In the genomic region with DNA sequence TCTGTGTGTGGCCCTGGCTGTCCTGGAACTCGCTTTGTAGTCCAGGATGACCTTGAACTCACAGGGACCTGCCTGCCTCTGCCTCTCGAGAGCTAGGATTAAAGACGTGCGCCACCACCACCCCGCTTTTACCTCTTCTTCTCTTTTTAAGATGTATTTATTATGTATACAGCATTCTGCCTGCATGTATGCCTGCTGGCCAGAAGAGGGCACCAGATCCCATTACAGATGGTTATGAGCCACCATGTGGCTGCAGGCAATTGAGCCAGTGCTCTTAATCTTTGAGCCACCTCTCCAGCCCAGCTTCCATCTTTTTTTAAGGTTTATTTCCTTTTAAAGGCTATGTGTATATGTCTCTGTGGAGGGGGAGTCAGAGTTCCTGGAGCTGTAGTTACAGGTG, we compare ENCODE assay signal across 14 mouse cellular contexts. TPM values are rescaled to one million over a fixed set of nuclear protein-coding genes. Genes with fewer than 3 reads are reported as not detected.
DNase-seq lines count a peak whose midpoint lies in the region; ATAC-seq and TF ChIP-seq lines count a peak whose summit lies in the region.
"Had no signal": no experiment of that assay in that cellular context is flagged by ENCODE, and none has a peak within 500 bp of the region (broad histone marks: within the 10 kb centered on the region; RNA-seq: fewer than 3 reads in every experiment).

No protein-coding gene starts in this region.

- TF ChIP-seq EP300 in heart, adult 2 months (IDR thresholded peaks at IDR 0.05; ENCODE audit: insufficient read depth, low read depth, low read length) = no peak

- peaks cover 1% of the 10 kb centered on the region; the same call in 1 of the 2 replicates for H3K4me1 ChIP-seq in heart, adult 2 months (ENCODE audit: control insufficient read depth, insufficient read depth, low read length)
- no peaks in the 10 kb centered on the region for H3K4me1 ChIP-seq in midbrain, postnatal 0 days (ENCODE audit: insufficient read depth, low read length)
- no peaks in the 10 kb centered on the region for H3K4me1 ChIP-seq in midbrain, embryonic 15.5 days
- peaks cover 3% of the 10 kb centered on the region for H3K4me1 ChIP-seq in G1E (ENCODE audit: insufficient read depth, low read depth, low read length)
- H3K4me1 ChIP-seq: limb, embryonic 10.5 days had no signal

- intact Hi-C loops in heart, adult 2 months (cut with DNase I) = no loop called here

- no peak for DNase-seq in heart, adult 2 months
- DNase-seq in heart, adult 9 months (ENCODE audit: low spot score in 2 of 2) = no peak
- no peak for DNase-seq in midbrain, postnatal 0 days (ENCODE audit: low spot score)
- DNase-seq in G1E (ENCODE audit: low spot score) = no peak
- no peak for DNase-seq in T-cell, adult 2 months (ENCODE audit: low spot score)
- DNase-seq in adrenal gland, postnatal 25 days = no peak
- DNase-seq: gastrocnemius, postnatal 14 days; kidney, postnatal 10 days had no signal

- no peak overlapping the region for H3K9ac ChIP-seq in heart, adult 2 months (ENCODE audit: low read depth, low read length)
- no peak overlapping the region for H3K9ac ChIP-seq in midbrain, postnatal 0 days (replicated peaks; ENCODE audit: low read length, poor library complexity, severe bottlenecking)
- H3K9ac ChIP-seq in midbrain, embryonic 15.5 days = no peak overlapping the region

- no peak overlapping the region for H3K4me3 ChIP-seq in heart, adult 2 months
- H3K4me3 ChIP-seq in midbrain, postnatal 0 days (ENCODE audit: low read depth, low read length) = no peak overlapping the region
- H3K4me3 ChIP-seq in midbrain, embryonic 15.5 days = no peak overlapping the region
- no peak overlapping the region for H3K4me3 ChIP-seq in G1E (ENCODE audit: low read depth, low read length)
- H3K4me3 ChIP-seq: limb, embryonic 10.5 days had no signal

- H3K4me2 ChIP-seq in midbrain, postnatal 0 days (ENCODE audit: low read depth, low read length, poor library complexity, severe bottlenecking) = no peak overlapping the region
- H3K4me2 ChIP-seq in midbrain, embryonic 15.5 days = no peak overlapping the region

- 0 out of 2 replicates have a peak, but pooled peaks cover 4% of the 10 kb centered on the region for H3K9me3 ChIP-seq in midbrain, postnatal 0 days (ENCODE audit: low read length)
- H3K9me3 ChIP-seq in midbrain, embryonic 15.5 days = peaks cover 5% of the 10 kb centered on the region; the same call in 1 of the 2 replicates
- H3K9me3 ChIP-seq in G1E (replicated peaks) = peaks cover 31% of the 10 kb centered on the region
- H3K9me3 ChIP-seq: limb, embryonic 10.5 days had no signal

- H3K79me2 ChIP-seq in heart, adult 2 months (replicated peaks; ENCODE audit: control insufficient read depth, insufficient read depth, low read length) = no peaks in the 10 kb centered on the region

- no peak overlapping the region for H3K27ac ChIP-seq in heart, adult 2 months
- no peak overlapping the region for H3K27ac ChIP-seq in midbrain, postnatal 0 days (ENCODE audit: low read depth, low read length)
- no peak overlapping the region for H3K27ac ChIP-seq in midbrain, embryonic 15.5 days
- H3K27ac ChIP-seq: limb, embryonic 10.5 days had no signal

- no peaks in the 10 kb centered on the region for H3K27me3 ChIP-seq in heart, adult 2 months (ENCODE audit: control insufficient read depth, insufficient read depth, low read length)
- no peaks in the 10 kb centered on the region for H3K27me3 ChIP-seq in midbrain, postnatal 0 days (ENCODE audit: insufficient read depth, low read length)
- no peaks in the 10 kb centered on the region for H3K27me3 ChIP-seq in midbrain, embryonic 15.5 days (replicated peaks)
- H3K27me3 ChIP-seq in G1E (ENCODE audit: insufficient read depth, low read length) = peaks cover 9% of the 10 kb centered on the region; the same call in 1 of the 2 replicates
- H3K27me3 ChIP-seq: Patski had no signal

- no peak for TF ChIP-seq POLR2A in heart, adult 2 months (IDR thresholded peaks at IDR 0.05; ENCODE audit: insufficient read depth, low read depth, low read length)

- 89% methylated on average over 5 of the region's 5 CpGs for WGBS in heart, adult 2 months
- 81% methylated on average over 5 of the region's 5 CpGs for WGBS in midbrain, postnatal 0 days
- WGBS in midbrain, embryonic 15.5 days = 75% methylated on average over 5 of the region's 5 CpGs

- peak; percentile 57 for TF ChIP-seq CTCF in heart, adult 2 months (IDR thresholded peaks at IDR 0.05)
- peak; percentile 60 for TF ChIP-seq CTCF in midbrain, postnatal 0 days (IDR thresholded peaks at IDR 0.05)
- peak; percentile 50 for TF ChIP-seq CTCF in G1E (IDR thresholded peaks at IDR 0.05; ENCODE audit: low read depth, low read length)

- no peak for ATAC-seq in midbrain, postnatal 0 days (ENCODE audit: low FRiP score)
- no peak for ATAC-seq in midbrain, embryonic 15.5 days (replicated peaks)
- 0 out of 2 replicates have a peak, but pooled peaks have one; percentile 4 for ATAC-seq in G1E (ENCODE audit: extremely low read depth, insufficient number of reproducible peaks, low FRiP score, poor library complexity, severe bottlenecking)
- ATAC-seq in megakaryocyte progenitor cell, adult 5-6 weeks (replicated peaks; ENCODE audit: poor library complexity) = peak; percentile 41
- ATAC-seq: Patski had no signal

- H3K36me3 ChIP-seq in heart, adult 2 months (ENCODE audit: control insufficient read depth, insufficient read depth, low read length) = no peaks in the 10 kb centered on the region
- H3K36me3 ChIP-seq in midbrain, postnatal 0 days (ENCODE audit: insufficient read depth, low read length) = peaks cover 11% of the 10 kb centered on the region; the same call in 1 of the 2 replicates
- peaks cover 11% of the 10 kb centered on the region for H3K36me3 ChIP-seq in midbrain, embryonic 15.5 days (replicated peaks)
- peaks cover 38% of the 10 kb centered on the region for H3K36me3 ChIP-seq in G1E (replicated peaks)

RNA-seq across cellular contexts. Expression of a gene that starts 4.2 kb away (rescaled TPM):
- not detected for total RNA-seq in heart, adult 2 months (2021)
- not detected in 2 replicates for polyA plus RNA-seq in heart, adult 2 months (2012; rRNA removed)
- total RNA-seq in midbrain, postnatal 0 days (2014; rRNA removed) = 0.09 TPM in 1 of 2 replicates, not detected in the other
- not detected in 2 replicates for polyA plus RNA-seq in midbrain, postnatal 0 days (2015; fragmentation: Nextera tagmentation; extraction: Ambion mirVana)
- polyA plus RNA-seq in midbrain, embryonic 15.5 days (2015; fragmentation: Nextera tagmentation; extraction: Ambion mirVana) = 0.14 TPM in 2 replicates
- total RNA-seq in G1E (2014; fragmentation: Nextera tagmentation) (not detected in 2 replicates), G1E (2017) (not detected in 2 replicates)
- not detected in 2 replicates for polyA plus RNA-seq in G1E (2012)
- total RNA-seq in megakaryocyte progenitor cell, adult 5-6 weeks (2015) = not detected in 2 replicates
- total RNA-seq in megakaryocyte progenitor cell, adult 5-6 weeks (2017) = 0.03 TPM in 1 of 2 replicates, not detected in the other
- total RNA-seq in adrenal gland, postnatal 25 days (2021) = not detected in 2 replicates
- total RNA-seq: gastrocnemius, postnatal 14 days; hematopoietic stem cell, adult 5-6 weeks had no signal
- polyA plus RNA-seq: forebrain, embryonic 11.5 days; Patski had no signal

RNA-seq across cellular contexts. Expression of a gene that starts 25.0 kb away (rescaled TPM):
- 10 to 100 TPM; 53.5 to 55.7 TPM for total RNA-seq in heart, adult 2 months (2021)
- 29.4 and 49.1 TPM in 2 replicates for polyA plus RNA-seq in heart, adult 2 months (2012; rRNA removed)
- total RNA-seq in midbrain, postnatal 0 days (2014; rRNA removed) = 20.9 and 27.6 TPM in 2 replicates
- polyA plus RNA-seq in midbrain, postnatal 0 days (2015; fragmentation: Nextera tagmentation; extraction: Ambion mirVana) = 91.0 and 95.1 TPM in 2 replicates
- 91.7 and 95.6 TPM in 2 replicates for polyA plus RNA-seq in midbrain, embryonic 15.5 days (2015; fragmentation: Nextera tagmentation; extraction: Ambion mirVana)
- total RNA-seq in G1E (2014; fragmentation: Nextera tagmentation) (60.0 and 61.6 TPM in 2 replicates), G1E (2017) (92.2 and 103 TPM in 2 replicates)
- polyA plus RNA-seq in G1E (2012) = 117 and 130 TPM in 2 replicates
- 106 TPM in 2 replicates for total RNA-seq in megakaryocyte progenitor cell, adult 5-6 weeks (2015)
- total RNA-seq in megakaryocyte progenitor cell, adult 5-6 weeks (2017) = 105 and 140 TPM in 2 replicates
- 54.8 and 64.9 TPM in 2 replicates for total RNA-seq in adrenal gland, postnatal 25 days (2021)

RNA-seq across cellular contexts. Expression of a gene that starts 25.8 kb away (rescaled TPM):
- 10 to 100 TPM; 20.1 to 22.9 TPM for total RNA-seq in heart, adult 2 months (2021)
- polyA plus RNA-seq in heart, adult 2 months (2012; rRNA removed) = 22.3 and 36.4 TPM in 2 replicates
- 17.4 and 25.9 TPM in 2 replicates for total RNA-seq in midbrain, postnatal 0 days (2014; rRNA removed)
- 38.0 and 40.6 TPM in 2 replicates for polyA plus RNA-seq in midbrain, postnatal 0 days (2015; fragmentation: Nextera tagmentation; extraction: Ambion mirVana)
- 60.4 and 62.9 TPM in 2 replicates for polyA plus RNA-seq in midbrain, embryonic 15.5 days (2015; fragmentation: Nextera tagmentation; extraction: Ambion mirVana)
- total RNA-seq in G1E (2014; fragmentation: Nextera tagmentation) (18.3 and 33.8 TPM in 2 replicates), G1E (2017) (25.7 and 26.7 TPM in 2 replicates)
- 1.8 and 2.9 TPM in 2 replicates for polyA plus RNA-seq in G1E (2012)
- total RNA-seq in megakaryocyte progenitor cell, adult 5-6 weeks (2015) = 14.3 and 21.7 TPM in 2 replicates
- 18.3 and 23.3 TPM in 2 replicates for total RNA-seq in megakaryocyte progenitor cell, adult 5-6 weeks (2017)
- 15.5 and 18.2 TPM in 2 replicates for total RNA-seq in adrenal gland, postnatal 25 days (2021)

RNA-seq across cellular contexts. Expression of a gene that starts 46.8 kb away (rescaled TPM):
- 10 to 100 TPM; 10.9 to 11.9 TPM for total RNA-seq in heart, adult 2 months (2021)
- 5.4 and 9.7 TPM in 2 replicates for polyA plus RNA-seq in heart, adult 2 months (2012; rRNA removed)
- 25.6 and 33.2 TPM in 2 replicates for total RNA-seq in midbrain, postnatal 0 days (2014; rRNA removed)
- polyA plus RNA-seq in midbrain, postnatal 0 days (2015; fragmentation: Nextera tagmentation; extraction: Ambion mirVana) = 9.3 and 10.5 TPM in 2 replicates
- 20.4 and 20.5 TPM in 2 replicates for polyA plus RNA-seq in midbrain, embryonic 15.5 days (2015; fragmentation: Nextera tagmentation; extraction: Ambion mirVana)
- total RNA-seq in G1E (2014; fragmentation: Nextera tagmentation) (21.5 and 61.4 TPM in 2 replicates), G1E (2017) (31.1 and 36.3 TPM in 2 replicates)
- polyA plus RNA-seq in G1E (2012) = 5.5 and 6.2 TPM in 2 replicates
- 13.5 and 22.4 TPM in 2 replicates for total RNA-seq in megakaryocyte progenitor cell, adult 5-6 weeks (2015)
- total RNA-seq in megakaryocyte progenitor cell, adult 5-6 weeks (2017) = 20.4 and 26.7 TPM in 2 replicates
- 20.7 and 22.8 TPM in 2 replicates for total RNA-seq in adrenal gland, postnatal 25 days (2021)

Comparison
In these comparisons a context has a peak if more than half of its experiments do, and no peak if none do; other contexts are left out.
1. ATAC-seq: peak in G1E (single experiment) and megakaryocyte progenitor cell, adult 5-6 weeks (single experiment); none in midbrain, postnatal 0 days (single experiment) and midbrain, embryonic 15.5 days (single experiment).
2. Peak in every context shown above with its lines, with median percentiles within 50 percentile points of each other: CTCF ChIP-seq.